In genomic region chr5:149028394-149028793, GRCm38 (mm10) we compare ENCODE assay signal across 35 mouse cellular contexts. TPM values are rescaled to one million over a fixed set of nuclear protein-coding genes. Genes with fewer than 3 reads are reported as not detected.
DNase-seq lines count a peak whose midpoint lies in the region; ATAC-seq and TF ChIP-seq lines count a peak whose summit lies in the region.
"Had no signal": no experiment of that assay in that cellular context is flagged by ENCODE, and none has a peak within 500 bp of the region (broad histone marks: within the 10 kb centered on the region; RNA-seq: fewer than 3 reads in every experiment).

No protein-coding gene starts in this region.

- H3K27me3 ChIP-seq in intestine, embryonic 16.5 days (replicated peaks; ENCODE audit: control insufficient read depth, insufficient read depth, low read length), result no peaks in the 10 kb centered on the region
- H3K27me3 ChIP-seq in intestine, postnatal 0 days (replicated peaks; ENCODE audit: control insufficient read depth, insufficient read depth, low read length), result no peaks in the 10 kb centered on the region
- no peaks in the 10 kb centered on the region for H3K27me3 ChIP-seq in liver, embryonic 14.5 days (ENCODE audit: control insufficient read depth, insufficient read depth, low read length)
- no peaks in the 10 kb centered on the region for H3K27me3 ChIP-seq in liver, embryonic 11.5 days (replicated peaks; ENCODE audit: control insufficient read depth, insufficient read depth, low read length)
- no peaks in the 10 kb centered on the region for H3K27me3 ChIP-seq in limb, embryonic 12.5 days
- H3K27me3 ChIP-seq: CH12.LX; embryonic facial prominence, embryonic 12.5 days; embryonic facial prominence, embryonic 15.5 days had no signal

- H3K4me1 ChIP-seq in intestine, embryonic 16.5 days (ENCODE audit: control insufficient read depth, insufficient read depth, low read length), result peaks cover 17% of the 10 kb centered on the region
- H3K4me1 ChIP-seq in intestine, postnatal 0 days (replicated peaks; ENCODE audit: control insufficient read depth, insufficient read depth, low read length), result no peaks in the 10 kb centered on the region
- peaks cover 3 to 8% of the 10 kb centered on the region in 2 experiments for H3K4me1 ChIP-seq in liver, embryonic 14.5 days (replicated peaks; ENCODE audit: control insufficient read depth in 2 of 2, insufficient read depth in 2 of 2, low read length in 1 of 2)
- peaks cover 6% of the 10 kb centered on the region for H3K4me1 ChIP-seq in liver, embryonic 11.5 days (replicated peaks; ENCODE audit: control insufficient read depth, insufficient read depth, low read length)
- H3K4me1 ChIP-seq in limb, embryonic 12.5 days (replicated peaks), result peaks cover 39% of the 10 kb centered on the region

- DNase-seq in liver, embryonic 14.5 days (ENCODE audit: low read depth in 3 of 3, low spot score in 3 of 3), result no peak
- no peak for DNase-seq in liver, embryonic 11.5 days (ENCODE audit: low spot score)
- DNase-seq in spleen, postnatal 10 days (ENCODE audit: low spot score in 2 of 2), result no peak
- DNase-seq in embryo, embryonic 10.5 days (ENCODE audit: low spot score), result no peak
- DNase-seq: adrenal gland, adult 8-10 months; adrenal gland, postnatal 25 days; B cell, adult 2 months; cerebellum, adult 11-12 months; cerebellum, adult 8-10 months; cerebellum, postnatal 10 days; cerebellum, postnatal 36 days; forebrain, postnatal 0 days; gastrocnemius, adult 2 months; gastrocnemius, postnatal 14 days; heart, adult 11 months; heart, postnatal 14 days; heart, postnatal 4 days had no signal

- no peaks in the 10 kb centered on the region for H3K36me3 ChIP-seq in intestine, embryonic 16.5 days (ENCODE audit: control insufficient read depth, insufficient read depth, low read length)
- H3K36me3 ChIP-seq in intestine, postnatal 0 days (ENCODE audit: control insufficient read depth, insufficient read depth), result no peaks in the 10 kb centered on the region
- no peaks in the 10 kb centered on the region for H3K36me3 ChIP-seq in liver, embryonic 14.5 days (replicated peaks; ENCODE audit: control insufficient read depth, insufficient read depth, low read depth)
- H3K36me3 ChIP-seq in liver, embryonic 11.5 days (ENCODE audit: control insufficient read depth, insufficient read depth, low read length), result no peaks in the 10 kb centered on the region
- H3K36me3 ChIP-seq in limb, embryonic 12.5 days, result no peaks in the 10 kb centered on the region
- H3K36me3 ChIP-seq: embryonic facial prominence, embryonic 12.5 days; embryonic facial prominence, embryonic 15.5 days; G1E had no signal

- ATAC-seq in intestine, embryonic 16.5 days, result peak; percentile 45
- no peak for ATAC-seq in intestine, postnatal 0 days
- ATAC-seq in liver, embryonic 14.5 days (ENCODE audit: insufficient read depth), result no peak
- no peak for ATAC-seq in liver, embryonic 11.5 days (replicated peaks; ENCODE audit: low FRiP score)
- ATAC-seq in limb, embryonic 12.5 days (ENCODE audit: insufficient number of reproducible peaks, insufficient read depth, low FRiP score, low TSS enrichment, low read depth), result no peak
- ATAC-seq: activated CD4-positive, CD25-positive, alpha-beta regulatory T cell, adult 4 months; forebrain, embryonic 14.5 days; forebrain, postnatal 0 days; hindbrain, postnatal 0 days had no signal

- no peak overlapping the region for H3K4me3 ChIP-seq in intestine, embryonic 16.5 days (ENCODE audit: low read length)
- no peak overlapping the region for H3K4me3 ChIP-seq in intestine, postnatal 0 days (ENCODE audit: low read depth, low read length)
- no peak overlapping the region for H3K4me3 ChIP-seq in liver, embryonic 14.5 days (ENCODE audit: insufficient read depth in 1 of 2, low read depth in 2 of 2, low read length in 2 of 2)
- H3K4me3 ChIP-seq in liver, embryonic 11.5 days (ENCODE audit: low read depth, low read length), result no peak overlapping the region
- no peak overlapping the region for H3K4me3 ChIP-seq in limb, embryonic 12.5 days (replicated peaks)
- H3K4me3 ChIP-seq: embryonic facial prominence, embryonic 12.5 days; embryonic facial prominence, embryonic 15.5 days; gastrocnemius, adult 2 months had no signal

- no peak overlapping the region for H3K4me2 ChIP-seq in intestine, embryonic 16.5 days (ENCODE audit: low read depth, low read length)
- H3K4me2 ChIP-seq in intestine, postnatal 0 days (replicated peaks; ENCODE audit: low read depth), result no peak overlapping the region
- H3K4me2 ChIP-seq in liver, embryonic 14.5 days (ENCODE audit: low read depth), result no peak overlapping the region
- no peak overlapping the region for H3K4me2 ChIP-seq in liver, embryonic 11.5 days
- no peak overlapping the region for H3K4me2 ChIP-seq in limb, embryonic 12.5 days
- H3K4me2 ChIP-seq: embryonic facial prominence, embryonic 12.5 days; embryonic facial prominence, embryonic 15.5 days; heart, embryonic 11.5 days; hindbrain, embryonic 14.5 days had no signal

- no peak for TF ChIP-seq CTCF in intestine, postnatal 0 days (IDR thresholded peaks at IDR 0.05; ENCODE audit: low read depth)
- no peak for TF ChIP-seq CTCF in liver, embryonic 14.5 days (IDR thresholded peaks at IDR 0.05; ENCODE audit: low read depth)

- TF ChIP-seq EP300 in liver, embryonic 14.5 days (IDR thresholded peaks at IDR 0.05; ENCODE audit: low read depth), result peak; percentile 35; the same call in 1 of the 2 replicates

- H3K9ac ChIP-seq in intestine, embryonic 16.5 days (ENCODE audit: low read depth, low read length), result no peak overlapping the region
- no peak overlapping the region for H3K9ac ChIP-seq in intestine, postnatal 0 days (ENCODE audit: low read depth, low read length)
- H3K9ac ChIP-seq in liver, embryonic 14.5 days (replicated peaks), result no peak overlapping the region
- H3K9ac ChIP-seq in liver, embryonic 11.5 days (ENCODE audit: low read depth, low read length), result no peak overlapping the region
- no peak overlapping the region for H3K9ac ChIP-seq in limb, embryonic 12.5 days (replicated peaks)
- H3K9ac ChIP-seq: embryonic facial prominence, embryonic 12.5 days; embryonic facial prominence, embryonic 15.5 days; forebrain, postnatal 0 days; hindbrain, embryonic 14.5 days had no signal

- H3K9me3 ChIP-seq in intestine, embryonic 16.5 days (ENCODE audit: control insufficient read depth, low read length), result no peaks in the 10 kb centered on the region
- H3K9me3 ChIP-seq in intestine, postnatal 0 days (ENCODE audit: control insufficient read depth), result no peaks in the 10 kb centered on the region
- no peaks in the 10 kb centered on the region for H3K9me3 ChIP-seq in liver, embryonic 14.5 days (ENCODE audit: control insufficient read depth, low read length)
- H3K9me3 ChIP-seq in liver, embryonic 11.5 days (ENCODE audit: control insufficient read depth, low read length), result no peaks in the 10 kb centered on the region
- 0 out of 2 replicates have a peak, but pooled peaks cover 3% of the 10 kb centered on the region for H3K9me3 ChIP-seq in limb, embryonic 12.5 days
- H3K9me3 ChIP-seq: embryonic facial prominence, embryonic 12.5 days; embryonic facial prominence, embryonic 15.5 days; G1E had no signal

- H3K27ac ChIP-seq in intestine, embryonic 16.5 days (ENCODE audit: low read length), result no peak overlapping the region
- H3K27ac ChIP-seq in intestine, postnatal 0 days (ENCODE audit: low read depth, low read length), result no peak overlapping the region
- no peak overlapping the region for H3K27ac ChIP-seq in liver, embryonic 14.5 days
- no peak overlapping the region for H3K27ac ChIP-seq in liver, embryonic 11.5 days (ENCODE audit: low read depth, low read length)
- peak overlapping the region; percentile 17; the same call in 1 of the 2 replicates for H3K27ac ChIP-seq in limb, embryonic 12.5 days
- H3K27ac ChIP-seq: embryonic facial prominence, embryonic 12.5 days; embryonic facial prominence, embryonic 15.5 days; gastrocnemius, adult 2 months; hindbrain, embryonic 14.5 days; hindbrain, postnatal 0 days had no signal

- 35% methylated on average over 5 of the region's 5 CpGs for WGBS in intestine, embryonic 16.5 days
- 27% methylated on average over 5 of the region's 5 CpGs for WGBS in intestine, postnatal 0 days
- 21% methylated on average over 5 of the region's 5 CpGs for WGBS in liver, embryonic 14.5 days (ENCODE audit: insufficient replicate concordance)
- WGBS in liver, embryonic 11.5 days, result 21% methylated on average over 5 of the region's 5 CpGs
- WGBS in limb, embryonic 12.5 days, result 65% methylated on average over 5 of the region's 5 CpGs

RNA-seq across cellular contexts. Expression of gene Gm42791, which starts 33.4 kb away (rescaled TPM):
- 0.80 and 1.0 TPM in 2 replicates for polyA plus RNA-seq in intestine, embryonic 16.5 days (2015; fragmentation: Nextera tagmentation; extraction: Ambion mirVana)
- not detected in 2 replicates for polyA plus RNA-seq in intestine, postnatal 0 days (2015; fragmentation: Nextera tagmentation; extraction: Ambion mirVana)
- polyA plus RNA-seq in liver, embryonic 14.5 days (2012; rRNA removed), result not detected in 2 replicates
- polyA plus RNA-seq in liver, embryonic 14.5 days (2014; fragmentation: Nextera tagmentation; extraction: Ambion mirVana), result 1.0 TPM in 1 of 2 replicates, not detected in the other
- polyA plus RNA-seq in liver, embryonic 11.5 days (2014; fragmentation: Nextera tagmentation; extraction: Ambion mirVana), result not detected in 2 replicates
- polyA plus RNA-seq in limb, embryonic 12.5 days (2016; fragmentation: Nextera tagmentation; extraction: Ambion mirVana), result 0.99 and 2.6 TPM in 2 replicates
- polyA plus RNA-seq: activated CD4-positive, CD25-positive, alpha-beta regulatory T cell, adult 4 months; brain, embryonic 14.5 days; cortical plate, adult 2 months; forebrain, embryonic 11.5 days; forebrain, embryonic 14.5 days; frontal cortex, adult 2 months; G1E; heart, embryonic 11.5 days; heart, embryonic 14.5 days; hindbrain, embryonic 11.5 days had no signal
